Mouse (Mus musculus): Measurements from ENCODE around the gene Lbr. TPM values are rescaled to one million over a fixed set of nuclear protein-coding genes. Genes with fewer than 3 reads are reported as not detected.
A peak's percentile ranks its signal among the peaks of the same experiment; 100 is the strongest.

Lbr gene
- polyA plus RNA-seq, 1 experiment from 2014 or later = 211 TPM

- no peaks in the 10 kb centered on the region for H3K4me1 ChIP-seq (replicated peaks; ENCODE audit: control insufficient read depth, insufficient read depth, low read length)
- no peak overlapping the region for H3K4me3 ChIP-seq (ENCODE audit: low read depth, low read length)
- 89% methylated on average over 6 of the region's 6 CpGs for WGBS
- no peaks in the 10 kb centered on the region for H3K27me3 ChIP-seq (ENCODE audit: control insufficient read depth, insufficient read depth, low read length)
- peaks cover 25% of the 10 kb centered on the region for H3K36me3 ChIP-seq (ENCODE audit: control insufficient read depth, insufficient read depth, low read length)
- no peak overlapping the region for H3K4me2 ChIP-seq (ENCODE audit: low read depth, low read length, severe bottlenecking)
- H3K9ac ChIP-seq (ENCODE audit: low read length) = no peak overlapping the region
- ATAC-seq (replicated peaks; ENCODE audit: low FRiP score) (no peak), DNase-seq (ENCODE audit: low spot score) (no peak)
- no peaks in the 10 kb centered on the region for H3K9me3 ChIP-seq (ENCODE audit: control insufficient read depth, low read length)
- no peak overlapping the region for H3K27ac ChIP-seq (ENCODE audit: low read depth, low read length)
These were observed 9.7 kb downstream of the Lbr start for GRCm38 (mm10) chr1:181833143-181833542.

GRCm38 (mm10) chr1:181832720-181833119, 10.1 kb downstream of the Lbr start:
- Histone ChIP-seq H3K9ac (ENCODE audit: low read length) (no peak overlapping the region), H3K27ac (ENCODE audit: low read depth, low read length) (no peak overlapping the region), H3K4me3 (ENCODE audit: low read depth, low read length) (no peak overlapping the region), H3K36me3 (ENCODE audit: control insufficient read depth, insufficient read depth, low read length) (peaks cover 25% of the 10 kb centered on the region), H3K9me3 (ENCODE audit: control insufficient read depth, low read length) (no peaks in the 10 kb centered on the region), H3K27me3 (ENCODE audit: control insufficient read depth, insufficient read depth, low read length) (no peaks in the 10 kb centered on the region), H3K4me2 (ENCODE audit: low read depth, low read length, severe bottlenecking) (no peak overlapping the region), H3K4me1 (replicated peaks; ENCODE audit: control insufficient read depth, insufficient read depth, low read length) (no peaks in the 10 kb centered on the region)
- DNase-seq (ENCODE audit: low spot score) (peak; percentile 17), ATAC-seq (replicated peaks; ENCODE audit: low FRiP score) (no peak)
- WGBS = 93% methylated on average over 5 of the region's 5 CpGs

DNA sequence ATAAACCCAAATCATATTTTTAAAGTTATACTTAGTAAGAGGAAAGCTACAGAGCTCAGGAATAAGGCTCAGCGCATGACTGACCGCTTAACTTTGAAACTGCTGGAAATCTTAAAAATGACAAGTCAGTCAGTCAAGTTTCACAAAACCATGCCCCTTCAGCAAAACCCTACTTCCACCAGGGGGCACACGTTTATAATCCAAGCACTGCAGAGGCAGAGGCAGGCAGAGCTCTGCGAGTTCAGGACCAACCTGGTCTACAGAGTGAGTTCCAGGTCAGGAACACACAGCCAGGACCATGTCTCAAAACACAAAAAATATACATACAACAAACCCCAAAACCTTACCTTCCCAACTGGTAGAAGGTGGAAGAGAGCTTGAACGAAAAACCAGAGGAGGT, 14.5 kb downstream of the Lbr start:
- Histone ChIP-seq H3K4me1 (replicated peaks; ENCODE audit: control insufficient read depth, insufficient read depth, low read length) (no peaks in the 10 kb centered on the region), H3K36me3 (ENCODE audit: control insufficient read depth, insufficient read depth, low read length) (peaks cover 23% of the 10 kb centered on the region), H3K27ac (ENCODE audit: low read depth, low read length) (no peak overlapping the region), H3K4me2 (ENCODE audit: low read depth, low read length, severe bottlenecking) (no peak overlapping the region), H3K9ac (ENCODE audit: low read length) (no peak overlapping the region), H3K4me3 (ENCODE audit: low read depth, low read length) (no peak overlapping the region), H3K9me3 (ENCODE audit: control insufficient read depth, low read length) (no peaks in the 10 kb centered on the region), H3K27me3 (ENCODE audit: control insufficient read depth, insufficient read depth, low read length) (no peaks in the 10 kb centered on the region)
- 93% methylated on average over 5 of the region's 5 CpGs for WGBS
- no peak for ATAC-seq (replicated peaks; ENCODE audit: low FRiP score)
- DNase-seq (ENCODE audit: low spot score) = no peak

- 97% methylated on average over 7 of the region's 7 CpGs for WGBS
- ATAC-seq (replicated peaks; ENCODE audit: low FRiP score) = no peak
- Histone ChIP-seq H3K4me1 (replicated peaks; ENCODE audit: control insufficient read depth, insufficient read depth, low read length) (no peaks in the 10 kb centered on the region), H3K27ac (ENCODE audit: low read depth, low read length) (no peak overlapping the region), H3K9ac (ENCODE audit: low read length) (no peak overlapping the region), H3K4me3 (ENCODE audit: low read depth, low read length) (no peak overlapping the region), H3K4me2 (ENCODE audit: low read depth, low read length, severe bottlenecking) (no peak overlapping the region), H3K9me3 (ENCODE audit: control insufficient read depth, low read length) (no peaks in the 10 kb centered on the region), H3K27me3 (ENCODE audit: control insufficient read depth, insufficient read depth, low read length) (no peaks in the 10 kb centered on the region), H3K36me3 (ENCODE audit: control insufficient read depth, insufficient read depth, low read length) (peaks cover 23% of the 10 kb centered on the region)
- DNase-seq (ENCODE audit: low spot score) = no peak
These were observed 16.1 kb downstream of the Lbr start for GRCm38 (mm10) chr1:181826716-181827115.

DNA sequence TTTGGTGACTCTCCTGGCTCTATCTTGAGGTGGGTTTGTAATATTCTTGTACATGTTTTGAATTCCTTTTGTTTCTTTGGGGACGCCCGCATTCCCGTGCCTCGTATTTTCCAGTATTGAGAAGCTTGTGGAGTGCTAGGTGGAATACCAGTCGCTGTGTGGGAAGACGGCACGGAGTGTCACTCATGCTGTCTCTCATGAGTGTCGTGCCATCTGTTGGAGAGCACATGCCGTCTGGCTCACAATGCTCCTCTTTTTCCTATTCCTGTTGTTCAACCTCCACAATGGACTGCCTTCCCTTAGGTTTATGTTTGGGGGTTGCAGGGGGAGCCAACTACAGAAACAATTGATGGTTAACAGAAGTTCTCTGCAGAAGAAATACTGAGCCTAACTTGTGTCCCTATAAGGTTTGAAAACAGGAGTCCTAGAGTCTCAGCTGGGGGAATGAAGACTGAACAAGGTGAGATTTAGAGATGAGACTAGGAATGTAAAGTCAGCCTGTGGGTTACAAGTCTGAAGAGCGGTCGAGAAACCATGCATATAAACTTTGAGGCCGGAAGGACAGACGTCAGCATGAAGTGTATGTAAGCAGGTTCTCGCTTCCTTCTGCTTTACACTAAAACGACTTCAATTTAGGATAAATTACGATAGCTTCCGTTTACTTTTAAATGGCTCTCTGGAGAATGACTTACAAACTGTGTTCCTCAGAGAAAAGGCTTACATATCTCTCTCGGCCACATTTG, 31.2 kb downstream of the Lbr start:
- DNase-seq (ENCODE audit: low spot score) (no peak), ATAC-seq (replicated peaks; ENCODE audit: low FRiP score) (no peak)
- no peaks in the 10 kb centered on the region for H3K27me3 ChIP-seq (ENCODE audit: control insufficient read depth, insufficient read depth, low read length)
- no peak overlapping the region for H3K4me2 ChIP-seq (ENCODE audit: low read depth, low read length, severe bottlenecking)
- H3K27ac ChIP-seq (ENCODE audit: low read depth, low read length) = no peak overlapping the region
- H3K9me3 ChIP-seq (ENCODE audit: control insufficient read depth, low read length) = no peaks in the 10 kb centered on the region
- no peak overlapping the region for H3K9ac ChIP-seq (ENCODE audit: low read length)
- H3K36me3 ChIP-seq (ENCODE audit: control insufficient read depth, insufficient read depth, low read length) = peaks cover 12% of the 10 kb centered on the region; the same call in 1 of the 2 replicates
- 94% methylated on average over 18 of the region's 18 CpGs for WGBS
- H3K4me3 ChIP-seq (ENCODE audit: low read depth, low read length) = no peak overlapping the region
- no peaks in the 10 kb centered on the region for H3K4me1 ChIP-seq (replicated peaks; ENCODE audit: control insufficient read depth, insufficient read depth, low read length)

DNA sequence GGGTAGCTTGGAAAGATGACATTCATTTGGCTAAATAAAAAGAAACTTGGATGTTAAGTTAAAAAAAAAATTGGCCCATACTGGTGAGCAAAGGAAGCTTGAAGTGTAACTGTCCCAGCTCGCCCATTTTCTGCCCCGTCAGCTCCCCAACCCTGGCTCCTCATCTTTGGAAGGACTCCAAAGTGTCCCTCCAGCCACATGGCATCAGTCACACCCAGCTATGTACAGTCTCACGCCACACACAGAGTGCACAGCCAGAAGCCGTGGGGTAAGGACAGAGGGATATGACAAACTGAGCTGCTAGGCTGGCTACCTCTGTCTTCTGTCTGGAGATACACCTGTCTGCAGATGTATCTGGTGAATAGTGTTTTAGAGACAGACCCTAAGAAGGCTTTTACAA, 42.2 kb downstream of the Lbr start:
- Histone ChIP-seq H3K27ac (ENCODE audit: low read depth, low read length) (no peak overlapping the region), H3K4me3 (ENCODE audit: low read depth, low read length) (no peak overlapping the region), H3K9ac (ENCODE audit: low read length) (no peak overlapping the region), H3K4me1 (replicated peaks; ENCODE audit: control insufficient read depth, insufficient read depth, low read length) (no peaks in the 10 kb centered on the region), H3K4me2 (ENCODE audit: low read depth, low read length, severe bottlenecking) (no peak overlapping the region), H3K36me3 (ENCODE audit: control insufficient read depth, insufficient read depth, low read length) (no peaks in the 10 kb centered on the region), H3K27me3 (ENCODE audit: control insufficient read depth, insufficient read depth, low read length) (no peaks in the 10 kb centered on the region), H3K9me3 (ENCODE audit: control insufficient read depth, low read length) (no peaks in the 10 kb centered on the region)
- 90% methylated on average over 4 of the region's 4 CpGs for WGBS
- ATAC-seq (replicated peaks; ENCODE audit: low FRiP score) (no peak), DNase-seq (ENCODE audit: low spot score) (no peak)

GRCm38 (mm10) chr1:181799911-181800310, 42.9 kb downstream of the Lbr start:
- Histone ChIP-seq H3K9ac (ENCODE audit: low read length) (no peak overlapping the region), H3K27me3 (ENCODE audit: control insufficient read depth, insufficient read depth, low read length) (no peaks in the 10 kb centered on the region), H3K9me3 (ENCODE audit: control insufficient read depth, low read length) (no peaks in the 10 kb centered on the region), H3K27ac (ENCODE audit: low read depth, low read length) (no peak overlapping the region), H3K4me1 (replicated peaks; ENCODE audit: control insufficient read depth, insufficient read depth, low read length) (no peaks in the 10 kb centered on the region), H3K36me3 (ENCODE audit: control insufficient read depth, insufficient read depth, low read length) (no peaks in the 10 kb centered on the region), H3K4me3 (ENCODE audit: low read depth, low read length) (no peak overlapping the region), H3K4me2 (ENCODE audit: low read depth, low read length, severe bottlenecking) (no peak overlapping the region)
- 94% methylated on average over 3 of the region's 3 CpGs for WGBS
- DNase-seq (ENCODE audit: low spot score) = no peak
- no peak for ATAC-seq (replicated peaks; ENCODE audit: low FRiP score)

DNA sequence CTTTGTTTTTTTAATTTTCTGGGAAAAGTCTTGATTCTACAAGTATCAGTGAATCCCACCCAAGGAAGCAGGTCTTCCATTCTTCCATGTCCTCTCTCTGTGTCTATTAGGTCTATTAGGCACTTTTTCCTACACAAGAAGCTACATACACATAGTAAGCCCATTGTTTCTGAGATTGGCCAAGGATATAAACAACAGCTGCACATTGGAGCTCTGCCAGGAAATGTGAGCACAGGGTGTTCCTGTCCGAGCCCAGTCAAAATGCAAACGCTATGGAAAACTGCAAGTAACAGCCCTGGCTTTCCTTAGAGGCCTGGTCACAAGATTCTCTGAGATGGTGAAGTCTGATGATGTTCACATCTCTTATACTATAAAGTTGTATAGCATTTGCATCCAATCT, 49.3 kb downstream of the Lbr start:
- ATAC-seq (replicated peaks; ENCODE audit: low FRiP score) = no peak
- Histone ChIP-seq H3K9ac (ENCODE audit: low read length) (no peak overlapping the region), H3K4me1 (replicated peaks; ENCODE audit: control insufficient read depth, insufficient read depth, low read length) (no peaks in the 10 kb centered on the region), H3K4me3 (ENCODE audit: low read depth, low read length) (no peak overlapping the region), H3K27me3 (ENCODE audit: control insufficient read depth, insufficient read depth, low read length) (no peaks in the 10 kb centered on the region), H3K36me3 (ENCODE audit: control insufficient read depth, insufficient read depth, low read length) (no peaks in the 10 kb centered on the region), H3K4me2 (ENCODE audit: low read depth, low read length, severe bottlenecking) (no peak overlapping the region), H3K27ac (ENCODE audit: low read depth, low read length) (no peak overlapping the region), H3K9me3 (ENCODE audit: control insufficient read depth, low read length) (no peaks in the 10 kb centered on the region)
- 79% methylated on average over 2 of the region's 2 CpGs for WGBS
- no peak for DNase-seq (ENCODE audit: low spot score)

GRCm38 (mm10) chr1:181789952-181790351, 52.9 kb downstream of the Lbr start:
- 68% methylated on average over 6 of the region's 6 CpGs for WGBS
- H3K27me3 ChIP-seq (ENCODE audit: control insufficient read depth, insufficient read depth, low read length) = no peaks in the 10 kb centered on the region

More at GRCm38 (mm10) chr1:181789952-181790351, 52.9 kb downstream of the Lbr start:
- DNase-seq (ENCODE audit: low spot score) (no peak), ATAC-seq (replicated peaks; ENCODE audit: low FRiP score) (no peak)
- H3K9me3 ChIP-seq (ENCODE audit: control insufficient read depth, low read length) = no peaks in the 10 kb centered on the region
- H3K4me1 ChIP-seq (replicated peaks; ENCODE audit: control insufficient read depth, insufficient read depth, low read length) = no peaks in the 10 kb centered on the region
- H3K36me3 ChIP-seq (ENCODE audit: control insufficient read depth, insufficient read depth, low read length) = no peaks in the 10 kb centered on the region
- no peak overlapping the region for H3K4me2 ChIP-seq (ENCODE audit: low read depth, low read length, severe bottlenecking)
- no peak overlapping the region for H3K4me3 ChIP-seq (ENCODE audit: low read depth, low read length)
- no peak overlapping the region for H3K9ac ChIP-seq (ENCODE audit: low read length)
- H3K27ac ChIP-seq (ENCODE audit: low read depth, low read length) = no peak overlapping the region

All from forebrain, embryonic 11.5 days (tissue).